Mouse (Mus musculus) CH12.LX (cell line): Measurements from ENCODE around the gene Coq4. TPM values are rescaled to one million over a fixed set of nuclear protein-coding genes. Genes with fewer than 3 reads are reported as not detected.
A peak's percentile ranks its signal among the peaks of the same experiment; 100 is the strongest.

ENCODE experiments used
- DNase-seq: peaks from one replicate; pipeline ENCODE4 v3.0.0-alpha.2; 2013; ENCODE audit errors: extremely low read depth
- H3K27ac ChIP-seq: 2 replicates; pipeline ENCODE4 v1.5.1; 2012; ENCODE audit warnings: low read depth, mild to moderate bottlenecking, control low read depth, moderate library complexity; ENCODE audit not compliant: insufficient read depth
- H3K27me3 ChIP-seq: replicated peaks from 2 replicates; pipeline ENCODE3; 2012; ENCODE audit warnings: inconsistent platforms
- H3K36me3 ChIP-seq, 2 experiments: replicated peaks in 1 of 2; 2 replicates each; pipeline versions ENCODE3 to v1.6.1; 2012; ENCODE audit warnings: inconsistent platforms in 1 of 2, low read length in 1 of 2, mild to moderate bottlenecking in 1 of 2, mixed read lengths in 1 of 2, moderate library complexity in 1 of 2; ENCODE audit not compliant: control insufficient read depth in 1 of 2, insufficient read depth in 1 of 2
- H3K4me1 ChIP-seq, 2 experiments: 2 replicates each; pipeline ENCODE4 v1.6.1; 2012; ENCODE audit warnings: inconsistent platforms in 1 of 2, moderate library complexity in 1 of 2; ENCODE audit not compliant: insufficient read depth in 2 of 2, control insufficient read depth in 1 of 2
- H3K4me2 ChIP-seq: 2 replicates; pipeline ENCODE4 v1.6.1; 2012; ENCODE audit warnings: low read depth, mild to moderate bottlenecking, control low read depth; ENCODE audit not compliant: poor library complexity, insufficient read depth, severe bottlenecking
- H3K4me3 ChIP-seq, 3 experiments: fragments of 150-350 bp in 1 of 3; sonication (generic) in 1 of 3; replicated peaks in 1 of 3; 2 replicates each; pipeline versions ENCODE3 to v1.5.1; 2011 to 2012; ENCODE audit warnings: low read depth in 2 of 3, low read length in 2 of 3, mild to moderate bottlenecking in 2 of 3, moderate library complexity in 2 of 3, control low read depth in 1 of 3, improper control_type of control experiment in 1 of 3, inconsistent platforms in 1 of 3, mixed read lengths in 1 of 3; ENCODE audit not compliant: poor library complexity in 1 of 3
- H3K79me2 ChIP-seq: replicated peaks from 2 replicates; pipeline ENCODE4 v1.6.1; 2012; ENCODE audit warnings: mild to moderate bottlenecking, moderate library complexity; ENCODE audit not compliant: control insufficient read depth, poor library complexity, insufficient read depth, severe bottlenecking; ENCODE audit errors: extremely low read depth
- H3K9ac ChIP-seq: 2 replicates; pipeline ENCODE4 v1.6.1; 2012; ENCODE audit warnings: low read depth, mild to moderate bottlenecking, control low read depth, moderate library complexity; ENCODE audit not compliant: insufficient read depth
- H3K9me3 ChIP-seq: replicated peaks from 2 replicates; pipeline ENCODE3; 2012; ENCODE audit warnings: low read length, inconsistent platforms, mixed read lengths
- CHD2 ChIP-seq: IDR thresholded peaks from 2 replicates; pipeline ENCODE4 v1.6.1; 2011; ENCODE audit warnings: low read length, improper control_type of control experiment
- E2F4 ChIP-seq: IDR thresholded peaks from 2 replicates; pipeline ENCODE4 v1.6.1; 2011; ENCODE audit warnings: low read depth, low read length, improper control_type of control experiment; ENCODE audit not compliant: insufficient replicate concordance
- ETS1 ChIP-seq: conservative IDR thresholded peaks from 2 replicates; pipeline ENCODE4 v1.6.1; 2012; ENCODE audit warnings: low read depth, mild to moderate bottlenecking, inconsistent platforms, low read length, improper control_type of control experiment, moderate library complexity
- HCFC1 ChIP-seq: IDR thresholded peaks from 2 replicates; pipeline ENCODE4 v1.6.1; 2012; ENCODE audit warnings: low read depth, mild to moderate bottlenecking, inconsistent platforms, low read length, improper control_type of control experiment
- JUND ChIP-seq: conservative IDR thresholded peaks from 2 replicates; pipeline ENCODE4 v1.6.1; 2011; ENCODE audit warnings: low read depth, low read length, improper control_type of control experiment
- MAFK ChIP-seq: IDR thresholded peaks from 2 replicates; pipeline ENCODE4 v1.6.1; 2011; ENCODE audit warnings: low read length, improper control_type of control experiment; ENCODE audit not compliant: insufficient replicate concordance
- MAX ChIP-seq: IDR thresholded peaks from 2 replicates; pipeline ENCODE4 v1.6.1; 2011; ENCODE audit warnings: low read length, improper control_type of control experiment
- MAZ ChIP-seq: IDR thresholded peaks from 2 replicates; pipeline ENCODE4 v1.6.1; 2012; ENCODE audit warnings: low read depth, mild to moderate bottlenecking, inconsistent platforms, low read length, improper control_type of control experiment, moderate library complexity
- NELFE ChIP-seq: IDR thresholded peaks from 2 replicates; pipeline ENCODE4 v1.6.1; 2011; ENCODE audit warnings: low read depth, low read length, improper control_type of control experiment
- PAX5 ChIP-seq: IDR thresholded peaks from 2 replicates; pipeline ENCODE4 v1.6.1; 2012; ENCODE audit warnings: low read length, inconsistent platforms, mixed read lengths
- POLR2A ChIP-seq: IDR thresholded peaks from 2 replicates; pipeline ENCODE4 v1.6.1; 2011; ENCODE audit warnings: low read depth, mild to moderate bottlenecking, improper control_type of control experiment, low read length
- POLR2AphosphoS2 ChIP-seq: IDR thresholded peaks from 2 replicates; pipeline ENCODE4 v1.6.1; 2011; ENCODE audit warnings: low read depth, low read length, improper control_type of control experiment
- RAD21 ChIP-seq: IDR thresholded peaks from 2 replicates; pipeline ENCODE4 v1.6.1; 2011; ENCODE audit warnings: low read depth, mild to moderate bottlenecking, low read length, improper control_type of control experiment, moderate library complexity
- RCOR1 ChIP-seq: conservative IDR thresholded peaks from 2 replicates; pipeline ENCODE4 v1.6.1; 2012; ENCODE audit warnings: low read depth, mild to moderate bottlenecking, inconsistent platforms, low read length, improper control_type of control experiment
- SIN3A ChIP-seq: IDR thresholded peaks from 2 replicates; pipeline ENCODE4 v1.6.1; 2012; ENCODE audit warnings: low read length, improper control_type of control experiment, inconsistent platforms
- SMC3 ChIP-seq: IDR thresholded peaks from 2 replicates; pipeline ENCODE4 v1.6.1; 2011; ENCODE audit warnings: low read depth, low read length, improper control_type of control experiment
- USF1 ChIP-seq: IDR thresholded peaks from 2 replicates; pipeline ENCODE4 v1.6.1; 2014; ENCODE audit warnings: low read depth, mild to moderate bottlenecking, inconsistent platforms, low read length, improper control_type of control experiment
- USF2 ChIP-seq: conservative IDR thresholded peaks from 2 replicates; pipeline ENCODE4 v1.6.1; 2011; ENCODE audit warnings: low read depth, low read length, improper control_type of control experiment
- ZC3H11A ChIP-seq: IDR thresholded peaks from 2 replicates; pipeline ENCODE4 v1.6.1; 2012; ENCODE audit warnings: low read depth, mild to moderate bottlenecking, inconsistent platforms, low read length, improper control_type of control experiment
- dilution Hi-C: fragments of 300-500 bp; cut with MboI; formaldehyde crosslinking; loops from 2 replicates; pipeline ENCODE4 v1.14.3; 2020; ENCODE audit warnings: low sequenced_read_pairs; ENCODE audit not compliant: extremely low pct_unique_long_range_greater_than_20kb, extremely low pct_ligation_motif_present
- in situ Hi-C: fragments of 300-500 bp; cut with MboI; formaldehyde crosslinking; loops from 3 replicates; pipeline ENCODE4 v1.14.3; 2019; ENCODE audit warnings: low sequenced_read_pairs, low pct_ligation_motif_present, low pct_unique_long_range_greater_than_20kb, mixed read lengths
- polyA plus RNA-seq: library from polyadenylated mRNA; unstranded; fragments of >175 nt; gene quantifications from 2 replicates; pipeline ENCODE4 v1.2.1, GENCODE M21; 2012; ENCODE audit warnings: low read depth; ENCODE audit not compliant: insufficient read length
- total RNA-seq, 2 experiments: library from RNA; depleted of rRNA; stranded (reverse); fragments of 300-350 nt in 1 of 2; fragments of >200 nt in 1 of 2; gene quantifications; 2 replicates each; pipeline ENCODE4 v1.2.3; 2012 to 2014

Gene Coq4
- total and polyA plus RNA-seq, 3 experiments: 19.1 to 25.2 (median 21.5) TPM

DNA sequence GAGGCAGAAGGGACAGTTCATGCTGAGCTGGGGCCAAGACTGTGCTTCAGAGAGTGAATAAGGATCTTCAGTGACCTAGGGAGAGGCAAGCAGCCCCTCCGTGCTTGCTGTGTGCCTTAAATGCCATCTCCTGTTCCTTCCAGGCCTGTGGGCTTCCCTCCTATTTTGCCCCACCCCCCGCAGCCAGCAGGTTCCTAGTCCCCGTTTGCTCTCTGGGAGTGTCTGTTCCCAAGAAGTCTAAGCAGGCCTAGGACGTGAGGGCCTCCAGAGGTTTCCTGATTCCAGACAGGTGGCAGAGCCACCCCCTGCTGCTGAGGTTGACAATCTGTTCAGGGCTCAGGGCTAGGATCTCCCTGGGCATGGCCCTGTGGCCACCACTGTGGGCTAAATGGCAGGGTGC is 48.5 kb upstream of the Coq4 start:
- H3K27me3 ChIP-seq: no peaks in the 10 kb centered on the region
- in situ Hi-C loops (no loop called here), dilution Hi-C loops (no loop called here)
- H3K79me2 ChIP-seq: no peaks in the 10 kb centered on the region
- H3K36me3 ChIP-seq: peaks cover 66 to 72% of the 10 kb centered on the region in 2 experiments
- H3K9ac ChIP-seq: no peak overlapping the region
- no peak overlapping the region for H3K27ac ChIP-seq
- H3K4me3 ChIP-seq: no peak overlapping the region
- no peaks in the 10 kb centered on the region for H3K9me3 ChIP-seq
- TF ChIP-seq RCOR1 (no peak), ETS1 (no peak), RAD21 (no peak), NELFE (no peak), MAX (no peak), SIN3A (no peak), E2F4 (no peak), MAZ (no peak), MAFK (no peak), USF2 (no peak), JUND (no peak), POLR2A (no peak), CHD2 (no peak), POLR2AphosphoS2 (no peak), USF1 (no peak), HCFC1 (no peak), PAX5 (no peak)
- no peak for DNase-seq
- no peak overlapping the region for H3K4me2 ChIP-seq
- H3K4me1 ChIP-seq: peaks cover 0 to 31% of the 10 kb centered on the region in 2 experiments; a peak in 2 of 4 replicates

DNA sequence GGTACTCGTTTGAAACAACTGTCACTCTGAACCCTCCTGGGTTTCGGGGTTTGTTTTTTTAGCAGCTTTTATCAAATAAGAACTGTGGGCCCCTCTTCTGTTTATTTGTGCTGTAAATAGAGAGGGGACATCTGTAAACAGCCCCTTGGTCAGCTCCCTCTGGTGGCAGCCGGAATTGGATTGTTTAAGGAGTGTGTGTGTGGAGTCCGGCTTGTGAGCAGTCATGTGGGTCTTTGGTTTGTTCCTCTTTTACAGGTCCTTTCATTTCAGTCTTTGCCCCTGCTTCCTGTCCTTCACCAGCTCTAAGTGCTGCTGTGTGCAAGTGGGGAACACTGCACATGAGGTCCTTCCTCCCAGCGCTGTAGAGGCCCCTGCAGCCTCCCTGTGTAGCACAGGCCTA is 47.9 kb upstream of the Coq4 start:
- Histone ChIP-seq H3K4me3 (no peak overlapping the region), H3K27me3 (no peaks in the 10 kb centered on the region), H3K4me1 (peaks cover 0 to 31% of the 10 kb centered on the region in 2 experiments; a peak in 2 of 4 replicates), H3K36me3 (peaks cover 60 to 66% of the 10 kb centered on the region in 2 experiments), H3K27ac (no peak overlapping the region), H3K9me3 (no peaks in the 10 kb centered on the region), H3K79me2 (no peaks in the 10 kb centered on the region), H3K9ac (no peak overlapping the region), H3K4me2 (no peak overlapping the region)
- in situ Hi-C loops: no loop called here
- TF ChIP-seq NELFE: no peak
- no peak for TF ChIP-seq MAZ
- TF ChIP-seq SMC3: no peak
- TF ChIP-seq ZC3H11A: no peak
- no peak for TF ChIP-seq HCFC1
- dilution Hi-C loops: no loop called here
- DNase-seq: peak; percentile 32
